Mouse (Mus musculus): ENCODE results near the gene Fuk.
"Not testable (repeated sequence)": the region's sequence is repeated elsewhere in the genome, so short reads cannot be mapped to it uniquely, and the experiment has no call there.

Fuk gene

GRCm38 (mm10) chr8:110881741-110882310 is 20.5 kb downstream of the Fuk start:
- DNase-seq (ENCODE audit: low spot score) = no peak

- no peak for DNase-seq (ENCODE audit: low spot score)
Measured at GRCm38 (mm10) chr8:110877862-110878261, 24.4 kb downstream of the Fuk start.

- no peak for DNase-seq (ENCODE audit: low spot score)
Measured at GRCm38 (mm10) chr8:110870501-110870900, 31.8 kb downstream of the Fuk start.

GRCm38 (mm10) chr8:110861347-110862025 is 40.8 kb downstream of the Fuk start:
- DNase-seq (ENCODE audit: low spot score) = not testable (repeated sequence)

DNA sequence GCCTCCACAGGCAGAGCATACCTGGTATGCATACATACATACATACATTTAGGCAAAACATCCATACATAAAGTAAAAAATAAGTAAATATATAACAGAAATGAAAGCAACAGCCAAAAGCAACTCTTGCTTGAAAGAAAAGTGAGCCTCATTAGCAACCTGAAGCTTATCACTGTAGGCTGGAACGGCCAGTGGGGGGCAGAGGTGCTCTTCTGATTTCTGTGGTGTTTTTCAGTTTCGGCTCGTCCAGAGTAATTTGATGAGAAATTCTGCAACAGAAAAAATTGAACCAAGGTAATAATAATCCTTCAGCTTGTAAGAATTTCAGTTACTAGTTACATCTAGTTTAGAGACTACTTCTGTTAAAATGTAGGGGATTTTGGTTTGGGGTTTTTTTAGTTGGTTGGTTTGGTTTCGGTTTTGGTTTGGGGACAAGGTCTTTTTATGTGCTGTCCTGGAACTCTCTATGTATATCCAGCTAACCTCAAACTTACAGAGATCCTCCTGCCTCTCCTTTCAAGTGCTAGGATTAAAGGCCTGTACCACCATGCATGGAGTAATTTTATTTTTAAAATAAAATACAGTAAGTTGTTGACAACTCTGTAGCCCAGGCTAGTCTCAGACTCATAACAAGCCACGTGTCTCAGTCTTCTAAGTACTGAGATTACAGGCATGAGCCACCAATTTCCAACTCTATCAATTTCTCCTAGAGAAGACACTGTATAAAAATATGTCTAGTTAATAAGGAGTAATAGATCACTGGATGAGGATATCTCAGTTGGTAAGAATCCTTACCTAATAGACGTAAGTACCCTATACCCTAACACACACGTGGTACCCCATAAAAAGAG is 42.4 kb downstream of the Fuk start:
- no peak for DNase-seq (ENCODE audit: low spot score)

DNA sequence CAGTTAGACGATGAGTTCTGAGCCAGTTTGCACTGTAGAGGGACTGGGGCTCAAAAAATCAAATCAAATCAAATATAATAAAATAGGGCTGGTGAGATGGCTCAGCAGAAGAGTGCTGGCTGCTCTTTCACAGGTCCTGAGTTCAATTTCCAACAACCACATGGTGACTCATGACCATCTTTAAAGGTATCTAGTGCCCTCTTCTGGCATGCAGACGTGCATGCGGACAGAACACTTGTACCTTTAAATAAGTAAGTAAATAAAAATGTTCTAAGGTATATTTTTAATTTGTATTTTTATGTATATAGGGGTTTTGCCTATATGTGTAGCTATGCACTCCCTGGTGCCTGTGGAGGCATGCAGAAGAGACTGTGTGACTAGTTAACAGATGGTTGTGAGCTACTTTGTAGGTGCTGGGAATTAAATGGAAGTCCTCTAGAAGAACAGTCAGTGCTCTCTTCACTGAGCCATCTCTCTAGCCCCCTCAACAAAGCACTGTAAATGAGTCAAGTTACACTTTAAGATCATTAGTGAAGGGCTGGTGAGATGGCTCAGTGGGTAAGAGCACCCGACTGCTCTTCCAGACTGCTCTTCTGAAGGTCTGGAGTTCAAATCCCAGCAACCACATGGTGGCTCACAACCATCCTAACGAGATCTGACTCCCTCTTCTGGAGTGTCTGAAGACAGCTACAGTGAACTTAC is 45.4 kb downstream of the Fuk start:
- DNase-seq (ENCODE audit: low spot score) = no peak

- not testable (repeated sequence) for DNase-seq (ENCODE audit: low spot score)
Measured at GRCm38 (mm10) chr8:110856073-110856472, 46.2 kb downstream of the Fuk start.

DNA sequence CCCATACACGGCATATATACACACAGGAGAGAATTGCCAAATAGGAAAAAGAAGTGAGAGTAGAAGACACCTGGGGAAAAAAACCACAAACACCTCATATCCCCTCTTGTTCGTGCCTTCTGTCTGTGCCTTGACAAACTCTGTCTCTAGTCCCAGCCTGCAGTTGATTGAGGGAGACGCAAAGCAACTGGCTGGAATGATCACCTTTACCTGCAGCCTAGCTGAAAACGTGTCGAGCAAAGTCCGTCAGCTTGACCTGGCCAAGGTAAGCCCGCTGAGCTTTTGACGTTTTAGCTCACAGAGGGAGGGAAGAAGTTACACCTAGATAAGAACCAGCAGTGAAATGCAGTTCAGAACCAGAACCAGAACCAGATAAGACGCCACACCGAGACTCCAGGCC is 51.1 kb downstream of the Fuk start:
- DNase-seq (ENCODE audit: low spot score) = no peak

- DNase-seq (ENCODE audit: low spot score) = peak; percentile 41
Measured at GRCm38 (mm10) chr8:110847645-110848495, 54.4 kb downstream of the Fuk start.

- DNase-seq (ENCODE audit: low spot score) = no peak
Measured at GRCm38 (mm10) chr8:110847171-110847549, 55.1 kb downstream of the Fuk start.

DNA sequence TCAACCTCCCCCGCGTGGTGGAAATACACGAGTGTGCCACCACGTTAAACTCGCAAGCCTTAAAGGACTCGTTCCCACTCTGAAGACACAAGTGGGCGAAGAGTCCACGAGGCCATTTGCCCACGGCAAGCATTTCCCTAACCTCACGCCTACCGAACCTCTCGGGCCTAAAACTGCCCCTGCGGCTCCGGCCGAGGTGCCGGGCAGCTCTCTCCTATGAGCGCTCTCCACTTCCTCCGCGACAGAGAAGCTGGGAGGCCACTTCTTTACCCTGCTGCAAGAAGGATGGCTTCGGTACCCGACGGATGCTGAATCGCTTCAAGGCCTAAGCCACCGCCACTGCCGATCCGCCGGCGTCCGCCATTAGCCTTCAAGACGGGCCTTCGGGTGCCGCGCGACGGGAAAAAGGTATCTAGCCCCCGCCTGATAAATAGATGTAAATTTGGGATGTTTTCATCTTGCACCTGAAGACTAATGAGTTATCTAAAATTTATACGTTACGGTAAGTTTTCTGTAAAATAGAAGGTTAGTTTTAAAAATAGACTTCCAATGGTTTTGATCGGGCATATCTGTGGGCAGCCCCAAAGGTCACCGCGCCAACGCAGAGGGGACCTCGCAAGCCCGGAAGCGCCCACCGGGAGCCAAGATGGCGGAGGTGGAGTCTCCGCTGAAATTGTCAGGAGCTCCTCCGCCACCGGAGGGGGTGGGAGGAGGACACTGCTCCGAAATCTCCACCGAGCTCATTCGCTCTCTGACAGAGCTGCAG is 55.7 kb downstream of the Fuk start, which contains the start of the genes Cog4 and Sf3b3:
Cog4 (plus strand) TSS at position 196 of the 766 bp plus-strand sequence.
Sf3b3 (minus strand) TSS at position 383 of the 766 bp plus-strand sequence.
- DNase-seq (ENCODE audit: low spot score) = peak; percentile 84

GRCm38 (mm10) chr8:110845821-110846404 is 56.4 kb downstream of the Fuk start:
- no peak for DNase-seq (ENCODE audit: low spot score)

DNA sequence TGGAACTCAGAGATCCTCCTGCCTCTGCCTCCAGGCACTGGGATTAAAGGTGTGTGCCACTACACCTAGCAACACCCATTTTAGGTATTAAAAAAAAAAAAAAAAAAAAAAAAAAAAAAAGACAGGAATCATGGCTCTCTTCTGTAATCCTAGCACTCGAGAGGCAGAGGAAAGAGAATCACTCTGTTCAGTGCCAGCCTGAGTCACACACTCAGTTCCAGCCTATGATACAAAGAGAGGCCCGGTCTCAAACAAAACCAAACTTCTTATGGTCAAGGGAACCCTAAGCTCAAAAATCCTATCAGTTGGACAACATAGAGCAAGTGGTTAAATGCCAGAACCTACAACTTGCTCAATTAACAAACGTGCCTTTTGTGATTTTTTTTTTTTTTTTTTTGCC is 57.3 kb downstream of the Fuk start:
- DNase-seq (ENCODE audit: low spot score) = no peak

DNA sequence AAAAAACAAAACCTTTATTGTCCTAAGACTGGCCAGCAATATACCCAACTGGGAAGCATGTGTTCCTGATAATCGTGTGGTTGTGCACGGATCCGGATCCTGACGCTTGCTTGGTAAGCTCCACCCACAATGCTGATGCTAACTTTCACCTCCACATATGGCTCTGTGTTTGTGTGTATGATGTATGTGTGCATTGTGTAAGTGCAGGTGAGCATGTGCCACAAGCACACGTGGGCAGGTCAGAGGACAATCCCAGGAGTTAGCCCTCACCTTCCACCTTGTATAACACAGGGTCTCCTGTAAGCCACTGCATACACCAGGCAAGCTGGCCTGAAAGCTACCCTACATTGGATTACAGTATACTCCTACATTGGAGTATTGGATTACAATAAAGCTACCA is 59.1 kb downstream of the Fuk start:
- no peak for DNase-seq (ENCODE audit: low spot score)

- no peak for DNase-seq (ENCODE audit: low spot score)
Measured at GRCm38 (mm10) chr8:110842012-110842574, 60.2 kb downstream of the Fuk start.
